Mouse (Mus musculus): ENCODE measurements at regions not wholly inside any gene's neighbourhood (a gene's known extent, or its start where the extent isn't known, plus 50 kb on each side); places are given as distances from the start of the nearest gene placed in this dataset.

GRCm38 (mm10) chr8:7489948-7490347 is 1171.1 kb downstream of the Efnb2 start:
- Histone ChIP-seq H3K4me2 (no peak overlapping the region), H3K36me3 (no peaks in the 10 kb centered on the region), H3K27ac (replicated peaks) (no peak overlapping the region), H3K9ac (no peak overlapping the region), H3K9me3 (no peaks in the 10 kb centered on the region), H3K4me1 (replicated peaks) (no peaks in the 10 kb centered on the region), H3K27me3 (no peaks in the 10 kb centered on the region), H3K4me3 (no peak overlapping the region)
- WGBS: 61% methylated on average over 1 of the region's 1 CpGs
- ATAC-seq (ENCODE audit: low read depth): no peak

- Histone ChIP-seq H3K9ac (no peak overlapping the region), H3K27ac (replicated peaks) (no peak overlapping the region), H3K4me1 (replicated peaks) (peaks cover 4% of the 10 kb centered on the region; the same call in 1 of the 2 replicates), H3K27me3 (no peaks in the 10 kb centered on the region), H3K36me3 (no peaks in the 10 kb centered on the region), H3K4me3 (no peak overlapping the region), H3K9me3 (no peaks in the 10 kb centered on the region), H3K4me2 (no peak overlapping the region)
- WGBS: 16% methylated on average over 7 of the region's 7 CpGs
- ATAC-seq (ENCODE audit: low read depth): no peak
These were observed 1188.8 kb downstream of the Efnb2 start for GRCm38 (mm10) chr8:7472153-7472796.

- Histone ChIP-seq H3K9ac (no peak overlapping the region), H3K27me3 (no peaks in the 10 kb centered on the region), H3K4me2 (no peak overlapping the region), H3K36me3 (no peaks in the 10 kb centered on the region), H3K4me3 (no peak overlapping the region), H3K4me1 (replicated peaks) (peaks cover 4% of the 10 kb centered on the region; the same call in 1 of the 2 replicates), H3K9me3 (no peaks in the 10 kb centered on the region), H3K27ac (replicated peaks) (no peak overlapping the region)
- ATAC-seq (ENCODE audit: low read depth): no peak
- 91% methylated on average over 4 of the region's 4 CpGs for WGBS
These were observed 1191.8 kb downstream of the Efnb2 start for GRCm38 (mm10) chr8:7469261-7469660.

GRCm38 (mm10) chr8:7462798-7463197 is 1198.2 kb downstream of the Efnb2 start:
- Histone ChIP-seq H3K4me1 (replicated peaks) (no peaks in the 10 kb centered on the region), H3K9me3 (no peaks in the 10 kb centered on the region), H3K4me2 (no peak overlapping the region), H3K27me3 (no peaks in the 10 kb centered on the region), H3K4me3 (no peak overlapping the region), H3K9ac (no peak overlapping the region), H3K36me3 (no peaks in the 10 kb centered on the region), H3K27ac (replicated peaks) (no peak overlapping the region)
- ATAC-seq (ENCODE audit: low read depth): no peak
- 58% methylated on average over 1 of the region's 1 CpGs for WGBS

GRCm38 (mm10) chr8:7449361-7449760 is 1211.7 kb downstream of the Efnb2 start:
- no peaks in the 10 kb centered on the region for H3K4me1 ChIP-seq (replicated peaks)
- ATAC-seq (ENCODE audit: low read depth): no peak
- H3K27ac ChIP-seq (replicated peaks): no peak overlapping the region
- H3K9ac ChIP-seq: no peak overlapping the region
- H3K4me3 ChIP-seq: no peak overlapping the region
- no peak overlapping the region for H3K4me2 ChIP-seq
- no peaks in the 10 kb centered on the region for H3K27me3 ChIP-seq
- H3K36me3 ChIP-seq: no peaks in the 10 kb centered on the region
- no peaks in the 10 kb centered on the region for H3K9me3 ChIP-seq

- Histone ChIP-seq H3K9ac (no peak overlapping the region), H3K9me3 (no peaks in the 10 kb centered on the region), H3K4me2 (no peak overlapping the region), H3K4me3 (no peak overlapping the region), H3K36me3 (no peaks in the 10 kb centered on the region), H3K4me1 (replicated peaks) (no peaks in the 10 kb centered on the region), H3K27ac (replicated peaks) (no peak overlapping the region), H3K27me3 (no peaks in the 10 kb centered on the region)
- 48% methylated on average over 1 of the region's 1 CpGs for WGBS
- ATAC-seq (ENCODE audit: low read depth): no peak
These were observed 1214.0 kb downstream of the Efnb2 start for GRCm38 (mm10) chr8:7447026-7447425.

GRCm38 (mm10) chr8:7440829-7441228 is 1220.2 kb downstream of the Efnb2 start:
- Histone ChIP-seq H3K27me3 (no peaks in the 10 kb centered on the region), H3K9ac (no peak overlapping the region), H3K36me3 (no peaks in the 10 kb centered on the region), H3K4me1 (replicated peaks) (peaks cover 11% of the 10 kb centered on the region), H3K9me3 (no peaks in the 10 kb centered on the region), H3K4me2 (no peak overlapping the region), H3K4me3 (no peak overlapping the region), H3K27ac (replicated peaks) (no peak overlapping the region)
- peak; percentile 61; the same call in 1 of the 2 replicates for ATAC-seq (ENCODE audit: low read depth)

- Histone ChIP-seq H3K36me3 (no peaks in the 10 kb centered on the region), H3K27ac (replicated peaks) (no peak overlapping the region; the same call in 1 of the 2 replicates), H3K4me1 (replicated peaks) (peaks cover 11% of the 10 kb centered on the region), H3K4me3 (no peak overlapping the region), H3K27me3 (no peaks in the 10 kb centered on the region), H3K9me3 (no peaks in the 10 kb centered on the region), H3K9ac (no peak overlapping the region), H3K4me2 (peak overlapping the region; percentile 30)
- peak; percentile 97 for ATAC-seq (ENCODE audit: low read depth)
- 4% methylated on average over 4 of the region's 4 CpGs for WGBS
These were observed 1220.8 kb downstream of the Efnb2 start for GRCm38 (mm10) chr8:7440278-7440684.

- Histone ChIP-seq H3K36me3 (no peaks in the 10 kb centered on the region), H3K9me3 (no peaks in the 10 kb centered on the region), H3K4me2 (peak overlapping the region; percentile 30), H3K4me1 (replicated peaks) (peaks cover 11% of the 10 kb centered on the region), H3K4me3 (no peak overlapping the region), H3K27me3 (no peaks in the 10 kb centered on the region), H3K27ac (replicated peaks) (no peak overlapping the region), H3K9ac (no peak overlapping the region)
- peak; percentile 23; the same call in 1 of the 2 replicates for ATAC-seq (ENCODE audit: low read depth)
- 24% methylated on average over 3 of the region's 3 CpGs for WGBS
These were observed 1221.2 kb downstream of the Efnb2 start for GRCm38 (mm10) chr8:7439869-7440268.

GRCm38 (mm10) chr8:7430482-7430881 is 1230.6 kb downstream of the Efnb2 start:
- no peaks in the 10 kb centered on the region for H3K36me3 ChIP-seq
- H3K4me1 ChIP-seq (replicated peaks): no peaks in the 10 kb centered on the region
- no peak for ATAC-seq (ENCODE audit: low read depth)
- no peak overlapping the region for H3K9ac ChIP-seq
- H3K4me3 ChIP-seq: no peak overlapping the region
- H3K4me2 ChIP-seq: no peak overlapping the region
- no peaks in the 10 kb centered on the region for H3K9me3 ChIP-seq
- no peaks in the 10 kb centered on the region for H3K27me3 ChIP-seq
- no peak overlapping the region for H3K27ac ChIP-seq (replicated peaks)

GRCm38 (mm10) chr8:7398175-7398574 is 1262.9 kb downstream of the Efnb2 start:
- WGBS: 80% methylated on average over 2 of the region's 2 CpGs
- H3K27ac ChIP-seq (replicated peaks): no peak overlapping the region
- no peaks in the 10 kb centered on the region for H3K4me1 ChIP-seq (replicated peaks)
- H3K4me2 ChIP-seq: no peak overlapping the region
- no peak for ATAC-seq (ENCODE audit: low read depth)
- H3K27me3 ChIP-seq: no peaks in the 10 kb centered on the region
- H3K9ac ChIP-seq: no peak overlapping the region
- H3K36me3 ChIP-seq: no peaks in the 10 kb centered on the region
- no peaks in the 10 kb centered on the region for H3K9me3 ChIP-seq
- no peak overlapping the region for H3K4me3 ChIP-seq

GRCm38 (mm10) chr8:7397355-7397862 is 1263.6 kb downstream of the Efnb2 start:
- no peak overlapping the region for H3K4me3 ChIP-seq
- no peaks in the 10 kb centered on the region for H3K4me1 ChIP-seq (replicated peaks)
- ATAC-seq (ENCODE audit: low read depth): no peak
- no peak overlapping the region for H3K27ac ChIP-seq (replicated peaks)
- H3K4me2 ChIP-seq: no peak overlapping the region
- no peaks in the 10 kb centered on the region for H3K9me3 ChIP-seq
- H3K36me3 ChIP-seq: no peaks in the 10 kb centered on the region
- no peaks in the 10 kb centered on the region for H3K27me3 ChIP-seq
- no peak overlapping the region for H3K9ac ChIP-seq
- WGBS: 85% methylated on average over 5 of the region's 5 CpGs
